ENCODE assay signal across 8 mouse cellular contexts in genomic region chr1:143916587-143916986, GRCm38 (mm10).
DNase-seq lines count a peak whose midpoint lies in the region; ATAC-seq and TF ChIP-seq lines count a peak whose summit lies in the region.

No protein-coding gene starts in this region.

- no peaks in the 10 kb centered on the region for H3K9me3 ChIP-seq in liver, embryonic 11.5 days (ENCODE audit: control insufficient read depth, low read length)
- no peaks in the 10 kb centered on the region for H3K9me3 ChIP-seq in intestine, postnatal 0 days (ENCODE audit: control insufficient read depth)

- peak overlapping the region; percentile 25; the same call in 1 of the 2 replicates for H3K27ac ChIP-seq in liver, embryonic 11.5 days (ENCODE audit: low read depth, low read length)
- H3K27ac ChIP-seq in small intestine, adult 2 months (ENCODE audit: insufficient read depth, low read depth, low read length), result peak overlapping the region; percentile 92
- no peak overlapping the region for H3K27ac ChIP-seq in intestine, postnatal 0 days (ENCODE audit: low read depth, low read length)

- WGBS in liver, embryonic 11.5 days, result 41% methylated on average over 9 of the region's 9 CpGs
- 71% methylated on average over 9 of the region's 9 CpGs for WGBS in small intestine, adult 2 months
- WGBS in intestine, postnatal 0 days, result 64% methylated on average over 9 of the region's 9 CpGs

- no peak overlapping the region for H3K9ac ChIP-seq in liver, embryonic 11.5 days (ENCODE audit: low read depth, low read length)
- no peak overlapping the region for H3K9ac ChIP-seq in intestine, postnatal 0 days (ENCODE audit: low read depth, low read length)

- no peak overlapping the region for H3K4me2 ChIP-seq in liver, embryonic 11.5 days
- H3K4me2 ChIP-seq in intestine, postnatal 0 days (replicated peaks; ENCODE audit: low read depth), result no peak overlapping the region

- no peak for TF ChIP-seq CTCF in small intestine, adult 2 months (IDR thresholded peaks at IDR 0.05; ENCODE audit: extremely low read depth, insufficient read length, insufficient replicate concordance, low read depth, low read length)
- TF ChIP-seq CTCF in intestine, postnatal 0 days (IDR thresholded peaks at IDR 0.05; ENCODE audit: low read depth), result no peak

- no peaks in the 10 kb centered on the region for H3K36me3 ChIP-seq in liver, embryonic 11.5 days (ENCODE audit: control insufficient read depth, insufficient read depth, low read length)
- H3K36me3 ChIP-seq in small intestine, adult 2 months (ENCODE audit: control insufficient read depth, insufficient read depth, low read length), result no peaks in the 10 kb centered on the region
- no peaks in the 10 kb centered on the region for H3K36me3 ChIP-seq in intestine, postnatal 0 days (ENCODE audit: control insufficient read depth, insufficient read depth)

- peak; percentile 39 for DNase-seq in adrenal gland, postnatal 14 days
- DNase-seq in adrenal gland, adult 8-10 months, result no peak
- no peak for DNase-seq in liver, embryonic 11.5 days (ENCODE audit: low spot score)
- DNase-seq in yolk sac, embryonic 10.5 days (ENCODE audit: low spot score), result no peak
- no peak for DNase-seq in layer of hippocampus, postnatal 10 days (ENCODE audit: low spot score in 2 of 2)

- TF ChIP-seq POLR2A in small intestine, adult 2 months (IDR thresholded peaks at IDR 0.05; ENCODE audit: low read depth, low read length), result no peak

- no peaks in the 10 kb centered on the region for H3K27me3 ChIP-seq in liver, embryonic 11.5 days (replicated peaks; ENCODE audit: control insufficient read depth, insufficient read depth, low read length)
- H3K27me3 ChIP-seq in small intestine, adult 2 months (ENCODE audit: control insufficient read depth, insufficient read depth, low read length), result no peaks in the 10 kb centered on the region
- H3K27me3 ChIP-seq in intestine, postnatal 0 days (replicated peaks; ENCODE audit: control insufficient read depth, insufficient read depth, low read length), result no peaks in the 10 kb centered on the region

- no peak overlapping the region for H3K4me3 ChIP-seq in liver, embryonic 11.5 days (ENCODE audit: low read depth, low read length)
- no peak overlapping the region for H3K4me3 ChIP-seq in small intestine, adult 2 months (ENCODE audit: low read depth, low read length)
- no peak overlapping the region for H3K4me3 ChIP-seq in intestine, postnatal 0 days (ENCODE audit: low read depth, low read length)

- peak; percentile 60 for ATAC-seq in activated CD4-positive, CD25-positive, alpha-beta regulatory T cell, adult 4 months
- ATAC-seq in liver, embryonic 11.5 days (replicated peaks; ENCODE audit: low FRiP score), result no peak; the same call in 1 of the 2 replicates
- no peak for ATAC-seq in intestine, postnatal 0 days

- H3K4me1 ChIP-seq in liver, embryonic 11.5 days (replicated peaks; ENCODE audit: control insufficient read depth, insufficient read depth, low read length), result no peaks in the 10 kb centered on the region
- H3K4me1 ChIP-seq in small intestine, adult 2 months (ENCODE audit: control insufficient read depth, insufficient read depth, insufficient read length, low read length), result no peaks in the 10 kb centered on the region
- H3K4me1 ChIP-seq in intestine, postnatal 0 days (replicated peaks; ENCODE audit: control insufficient read depth, insufficient read depth, low read length), result no peaks in the 10 kb centered on the region
